Mouse (Mus musculus) liver, adult 2 months (tissue): Measurements from ENCODE around the gene Snd1.

ENCODE experiments used
- CTCF ChIP-seq: fragments of 200-500 bp; IDR thresholded peaks from 2 replicates; pipeline ENCODE4 v1.5.1; 2011; ENCODE audit warnings: low read depth, low read length, control low read depth
- POLR2A ChIP-seq: fragments of 200-500 bp; IDR thresholded peaks from 2 replicates; pipeline ENCODE4 v1.6.1; 2011; ENCODE audit warnings: low read length, control low read depth; ENCODE audit not compliant: insufficient read depth; ENCODE audit errors: extremely low read depth

DNA sequence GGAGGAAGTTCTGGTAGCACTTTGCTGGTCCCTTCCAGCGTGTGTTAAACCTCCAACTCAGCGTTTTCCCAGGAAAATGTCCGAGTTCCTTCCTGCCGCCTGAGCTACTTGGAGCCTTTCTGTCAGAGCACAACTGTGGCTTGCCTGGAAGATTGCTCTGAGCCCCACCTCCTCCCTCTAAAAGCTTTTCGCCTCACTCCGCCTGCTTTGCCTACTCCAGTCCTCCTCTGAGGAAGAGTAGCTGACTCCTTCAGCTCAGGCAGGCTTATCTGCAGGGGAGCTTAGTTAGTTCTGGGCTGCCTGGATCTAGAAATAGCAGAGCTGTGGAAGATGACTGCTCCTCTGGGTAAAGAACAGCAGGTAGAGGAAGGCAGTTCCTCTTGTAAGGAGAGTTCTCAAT is 80.1 kb downstream of the Snd1 start:
- no peak for TF ChIP-seq CTCF
- TF ChIP-seq POLR2A, result no peak
